Mouse (Mus musculus) Patski (cell line): ENCODE data around the gene Slc18a2. TPM values are rescaled to one million over a fixed set of nuclear protein-coding genes. Genes with fewer than 3 reads are reported as not detected.

Experiments
- ATAC-seq: fragments of 100-300 bp; one replicate; pipeline ENCODE4 v1.8.0; 2021
- CTCF ChIA-PET: fragments of 350-600 bp; sonication (Branson Sonifier 250); formaldehyde crosslinking; loops from one replicate; lab custom pipeline; 2022; ENCODE audit warnings: inconsistent platforms; lab: Charles Lee
- POLR2A ChIA-PET: fragments of 350-600 bp; sonication (Branson Sonifier 250); formaldehyde crosslinking; loops from one replicate; lab custom pipeline; 2022; ENCODE audit warnings: antibody characterized with exemption, inconsistent platforms; lab: Charles Lee
- DNase-seq: peaks from one replicate; pipeline ENCODE4 v3.0.0-alpha.2; 2011; ENCODE audit warnings: low read depth, low spot score
- H3K27me3 ChIP-seq: fragments of 371-371 bp; one replicate; pipeline ENCODE4 v1.5.1; 2021
- CTCF ChIP-seq: fragments of 100-300 bp; IDR thresholded peaks from one replicate; pipeline ENCODE4 v1.5.1; 2021
- in situ Hi-C: fragments of 300-500 bp; cut with MboI; formaldehyde crosslinking; loops from 3 replicates; pipeline ENCODE4 v1.11.1; 2018; ENCODE audit warnings: low pct_unique_long_range_greater_than_20kb, mixed read lengths
- polyA plus RNA-seq: library from polyadenylated mRNA; unstranded; gene quantifications from one replicate; pipeline ENCODE4 v1.2.3, GENCODE M21; 2021

The Slc18a2 gene
- polyA plus RNA-seq, 1 experiment from 2014 or later = 2.4 TPM

GRCm38 (mm10) chr19:59330816-59331225 lies 70.1 kb downstream of the Slc18a2 start:
- POLR2A ChIA-PET = interaction anchor here (1.3 kb wide), 1 partner anchor 14 kb away, joined by 3 read pairs; the partner anchor contains the start of gene Pdzd8
- DNase-seq = no peak
- in situ Hi-C loops = no loop called here
- no peak for ATAC-seq
- H3K27me3 ChIP-seq = no peaks in the 10 kb centered on the region
- CTCF ChIA-PET = no interaction called here
- no peak for TF ChIP-seq CTCF

GRCm38 (mm10) chr19:59336655-59337054 lies 76.0 kb downstream of the Slc18a2 start:
- DNase-seq = no peak
- no peak for TF ChIP-seq CTCF
- no peak for ATAC-seq
- CTCF ChIA-PET = interaction anchor here (2.9 kb wide), 1 partner anchor 97 kb away, joined by 8 read pairs; no protein-coding TSS in a partner anchor
- POLR2A ChIA-PET = no interaction called here
- in situ Hi-C loops = no loop called here
- H3K27me3 ChIP-seq = no peaks in the 10 kb centered on the region

- ATAC-seq = peak; percentile 65
- POLR2A ChIA-PET = interaction anchor here (0.6 kb wide), 1 partner anchor 12 kb away, joined by 3 read pairs; no protein-coding TSS in a partner anchor
- CTCF ChIA-PET = no interaction called here
Observed at GRCm38 (mm10) chr19:59337872-59338681, 77.4 kb downstream of the Slc18a2 start.

GRCm38 (mm10) chr19:59339908-59340307 lies 79.2 kb downstream of the Slc18a2 start:
- H3K27me3 ChIP-seq = no peaks in the 10 kb centered on the region
- CTCF ChIA-PET = no interaction called here
- no peak for ATAC-seq
- TF ChIP-seq CTCF = no peak
- POLR2A ChIA-PET = no interaction called here
- no peak for DNase-seq
- in situ Hi-C loops = no loop called here

More at GRCm38 (mm10) chr19:59337872-59338681, 77.4 kb downstream of the Slc18a2 start:
- in situ Hi-C loops = no loop called here
- no peak for DNase-seq
- H3K27me3 ChIP-seq = no peaks in the 10 kb centered on the region
- no peak for TF ChIP-seq CTCF

- ChIA-PET POLR2A (interaction anchor here (0.7 kb wide), 1 partner anchor 119 kb away, joined by 4 read pairs; no protein-coding TSS in a partner anchor), CTCF (interaction anchor here (2.5 kb wide), 1 partner anchor 103 kb away, joined by 9 read pairs; no protein-coding TSS in a partner anchor)
- no peak for TF ChIP-seq CTCF
- in situ Hi-C loops = no loop called here
- no peaks in the 10 kb centered on the region for H3K27me3 ChIP-seq
- no peak for ATAC-seq
- DNase-seq = no peak
Observed at GRCm38 (mm10) chr19:59342964-59343363, 82.3 kb downstream of the Slc18a2 start.

GRCm38 (mm10) chr19:59344304-59344711 lies 83.6 kb downstream of the Slc18a2 start:
- ChIA-PET CTCF (no interaction called here), POLR2A (interaction anchor here (1.2 to 1.4 kb wide), 2 partner anchors 9 to 117 kb away, joined by 3 read pairs; no protein-coding TSS in a partner anchor)
- no peak for TF ChIP-seq CTCF
- in situ Hi-C loops = no loop called here
- no peaks in the 10 kb centered on the region for H3K27me3 ChIP-seq
- no peak for ATAC-seq
- DNase-seq = no peak

- no peaks in the 10 kb centered on the region for H3K27me3 ChIP-seq
- ATAC-seq (peak; percentile 48), DNase-seq (no peak)
- in situ Hi-C loops = loop anchor here (5.0 kb wide), 1 partner anchor 112 kb away; the partner anchor contains the start of gene Emx2
- CTCF ChIA-PET = no interaction called here
- POLR2A ChIA-PET = interaction anchor here (0.9 to 1.4 kb wide), 4 partner anchors 10 to 123 kb away, joined by 3 read pairs; no protein-coding TSS in a partner anchor
- no peak for TF ChIP-seq CTCF
Observed at GRCm38 (mm10) chr19:59345081-59345657, 84.5 kb downstream of the Slc18a2 start.

Other genes with a start within 250 kb of the Slc18a2 start
- gene Shtn1, start 184.8 kb upstream of the Slc18a2 start, polyA plus RNA-seq = 22.7 TPM
- not detected for gene Vax1, start 90.8 kb upstream of the Slc18a2 start, polyA plus RNA-seq
- gene Kcnk18, start 41.7 kb upstream of the Slc18a2 start, polyA plus RNA-seq = not detected
- 1,107 TPM for gene Rps12-ps3, start 61.4 kb downstream of the Slc18a2 start, polyA plus RNA-seq
- 38.5 TPM for gene Pdzd8, start 84.9 kb downstream of the Slc18a2 start, polyA plus RNA-seq
- gene Emx2, start 197.5 kb downstream of the Slc18a2 start, polyA plus RNA-seq = 49.2 TPM